In the genomic region with DNA sequence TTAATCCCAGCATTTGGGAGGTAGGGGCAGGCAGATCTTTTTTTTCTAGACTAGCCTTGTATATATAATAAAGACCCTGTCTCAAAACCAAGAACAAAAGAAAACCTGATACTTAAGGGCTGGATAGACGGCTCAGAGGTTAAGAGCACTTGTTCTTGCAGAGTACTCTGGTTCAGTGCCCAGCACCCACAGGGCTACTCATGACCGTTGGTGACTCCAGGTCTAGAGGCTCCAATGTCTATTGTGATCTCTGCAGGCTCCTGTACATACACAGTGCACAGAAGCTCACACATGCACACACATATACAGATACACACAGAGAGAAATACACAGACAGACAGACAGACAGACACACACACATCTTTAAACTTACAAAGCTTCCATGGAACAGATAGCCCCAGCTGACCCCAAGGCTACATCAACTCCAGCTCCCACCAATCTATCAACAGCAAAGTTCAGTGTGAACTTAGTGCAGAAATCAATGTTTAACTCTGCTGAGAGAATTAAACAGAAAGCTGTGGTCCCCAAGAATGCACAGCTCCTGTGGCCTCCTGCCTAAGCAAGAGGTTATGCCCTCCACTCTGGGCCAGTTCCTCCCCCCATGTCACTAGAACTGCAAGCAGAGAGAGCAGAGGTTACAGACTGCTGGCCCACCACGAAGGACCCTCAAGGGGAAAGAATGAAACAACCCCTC, we compare ENCODE assay signal across 21 mouse cellular contexts. TPM values are rescaled to one million over a fixed set of nuclear protein-coding genes. Genes with fewer than 3 reads are reported as not detected.
"Had no signal": no experiment of that assay in that cellular context is flagged by ENCODE, and none has a peak within 500 bp of the region (broad histone marks: within the 10 kb centered on the region; RNA-seq: fewer than 3 reads in every experiment).

No protein-coding gene starts in this region.

- DNase-seq: kidney, adult 11 months; kidney, adult 8-10 months; kidney, postnatal 36 days; layer of hippocampus, adult 9-11 months; lung, adult 18-20 months; lung, postnatal 10 days; lung, postnatal 36 days; midbrain, embryonic 14.5 days; right cerebral cortex, postnatal 14 days; right cerebral cortex, postnatal 4 days; thymus, postnatal 36 days had no signal

- ATAC-seq: hindbrain, embryonic 16.5 days; intestine, embryonic 15.5 days had no signal

- H3K9ac ChIP-seq: intestine, embryonic 15.5 days; limb, embryonic 13.5 days; lung, embryonic 15.5 days; stomach, embryonic 15.5 days had no signal

- H3K36me3 ChIP-seq: intestine, embryonic 15.5 days; limb, embryonic 13.5 days; lung, embryonic 15.5 days; stomach, embryonic 15.5 days had no signal

- H3K27me3 ChIP-seq: intestine, embryonic 15.5 days; lung, embryonic 15.5 days; stomach, embryonic 15.5 days had no signal

- H3K4me3 ChIP-seq: intestine, embryonic 15.5 days; layer of hippocampus, adult 2 months; limb, embryonic 10.5 days; limb, embryonic 13.5 days; lung, embryonic 15.5 days; stomach, embryonic 15.5 days had no signal

- H3K9me3 ChIP-seq: intestine, embryonic 15.5 days; limb, embryonic 10.5 days; limb, embryonic 13.5 days; lung, embryonic 15.5 days; stomach, embryonic 15.5 days had no signal

- H3K4me2 ChIP-seq: intestine, embryonic 15.5 days; limb, embryonic 13.5 days; lung, embryonic 15.5 days; midbrain, embryonic 11.5 days; stomach, embryonic 15.5 days had no signal

- H3K27ac ChIP-seq: intestine, embryonic 15.5 days; kidney, postnatal 0 days; layer of hippocampus, adult 2 months; limb, embryonic 10.5 days; limb, embryonic 13.5 days; lung, embryonic 15.5 days; stomach, embryonic 15.5 days had no signal

- H3K4me1 ChIP-seq: intestine, embryonic 15.5 days; limb, embryonic 13.5 days; lung, embryonic 15.5 days; stomach, embryonic 15.5 days had no signal

RNA-seq across cellular contexts. Expression of a gene that starts 24.4 kb away (rescaled TPM):
- total RNA-seq: megakaryocyte-erythroid progenitor cell, adult 5-6 weeks had no signal
